Mouse (Mus musculus) midbrain, embryonic 13.5 days (tissue): ENCODE measurements around the gene Tesk2. TPM values are rescaled to one million over a fixed set of nuclear protein-coding genes. Genes with fewer than 3 reads are reported as not detected.

Experiments
- ATAC-seq: fragments of 200-750 bp; cut with Nextera tagmentation; 2 replicates; pipeline ENCODE4 v1.8.0; 2017; ENCODE audit warnings: mild to moderate bottlenecking, moderate TSS enrichment, moderate library complexity
- H3K27ac ChIP-seq: fragments of 300-500 bp; sonication (generic); 2 replicates; pipeline ENCODE4 v1.5.1; 2015; ENCODE audit warnings: inconsistent platforms, mild to moderate bottlenecking, moderate library complexity
- H3K27me3 ChIP-seq: fragments of 300-500 bp; sonication (generic); 2 replicates; pipeline ENCODE4 v1.6.1; 2015; ENCODE audit warnings: mild to moderate bottlenecking, inconsistent platforms
- H3K36me3 ChIP-seq: fragments of 300-500 bp; sonication (generic); 2 replicates; pipeline ENCODE4 v1.6.1; 2015; ENCODE audit warnings: mild to moderate bottlenecking, inconsistent platforms
- H3K4me1 ChIP-seq: fragments of 300-500 bp; sonication (generic); replicated peaks from 2 replicates; pipeline ENCODE4 v1.6.1; 2015; ENCODE audit warnings: inconsistent platforms
- H3K4me2 ChIP-seq: fragments of 300-500 bp; sonication (generic); replicated peaks from 2 replicates; pipeline ENCODE4 v1.6.1; 2015; ENCODE audit warnings: moderate library complexity, mild to moderate bottlenecking, inconsistent platforms
- H3K4me3 ChIP-seq: fragments of 300-500 bp; sonication (generic); replicated peaks from 2 replicates; pipeline ENCODE4 v1.5.1; 2015; ENCODE audit warnings: mild to moderate bottlenecking, inconsistent platforms
- H3K9ac ChIP-seq: fragments of 300-500 bp; sonication (generic); replicated peaks from 2 replicates; pipeline ENCODE4 v1.6.1; 2015; ENCODE audit warnings: mild to moderate bottlenecking, inconsistent platforms
- H3K9me3 ChIP-seq: fragments of 300-500 bp; sonication (generic); 2 replicates; pipeline ENCODE4 v1.6.1; 2016; ENCODE audit warnings: mild to moderate bottlenecking, inconsistent platforms
- WGBS: fragments of 180-500 bp; shearing (Covaris S2); methylation state at CpG from one replicate; pipeline ENCODE4 v1.1.7; 2015; 5-methylcytosine and 5-hydroxymethylcytosine counted together
- polyA plus RNA-seq: library from polyadenylated mRNA; unstranded; fragments of >200 nt; fragmentation: Nextera tagmentation; extraction: Ambion mirVana; gene quantifications from 2 replicates; pipeline ENCODE4 v1.2.1, GENCODE M21; 2015

The Tesk2 gene
- polyA plus RNA-seq, 1 experiment from 2014 or later, result 3.7 TPM

DNA sequence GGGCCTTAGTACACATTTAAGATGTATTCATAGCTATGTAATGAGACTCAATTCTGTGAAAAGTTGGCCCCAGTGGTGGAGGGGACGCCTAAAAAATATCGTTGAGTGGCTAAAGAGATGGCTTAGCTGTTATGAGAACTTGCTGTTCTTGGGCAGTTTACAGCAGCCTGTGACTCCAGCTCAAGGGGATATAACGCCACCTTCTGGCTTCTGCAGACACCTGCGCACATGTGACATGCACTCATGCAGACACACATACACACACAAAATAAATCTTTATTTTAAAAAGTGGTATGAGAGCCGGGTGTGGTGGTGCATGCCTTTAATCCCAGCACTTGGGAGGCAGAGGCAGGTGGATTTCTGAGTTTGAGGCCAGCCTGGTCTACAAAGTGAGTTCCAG is 55.6 kb downstream of the Tesk2 start:
- Histone ChIP-seq H3K4me1 (no peaks in the 10 kb centered on the region), H3K9ac (no peak overlapping the region), H3K4me2 (no peak overlapping the region), H3K27ac (no peak overlapping the region), H3K4me3 (no peak overlapping the region), H3K9me3 (no peaks in the 10 kb centered on the region), H3K27me3 (0 out of 2 replicates have a peak, but pooled peaks cover 2% of the 10 kb centered on the region), H3K36me3 (no peaks in the 10 kb centered on the region)
- WGBS, result 93% methylated on average over 5 of the region's 5 CpGs
- ATAC-seq, result no peak

DNA sequence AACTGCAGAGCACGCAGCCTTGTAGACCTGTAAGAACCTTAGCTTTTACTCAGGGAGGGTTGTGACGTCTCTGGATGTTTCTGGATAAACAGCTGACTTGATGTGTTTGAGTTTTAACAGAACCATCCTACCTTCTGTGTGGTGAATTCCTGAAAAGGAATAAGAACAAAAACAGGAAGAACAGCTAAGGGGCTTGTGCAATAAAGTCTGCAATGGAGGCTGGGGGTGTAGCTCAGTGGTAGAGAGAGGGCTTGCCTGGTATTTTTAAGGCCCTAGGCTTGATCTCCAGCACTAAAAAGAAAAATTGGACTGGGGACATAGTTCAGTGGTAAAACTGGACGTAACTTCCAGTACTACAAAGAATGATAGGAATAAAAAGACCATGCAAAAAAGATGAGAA is 56.3 kb downstream of the Tesk2 start:
- no peak overlapping the region for H3K4me3 ChIP-seq
- no peak overlapping the region for H3K4me2 ChIP-seq
- H3K9ac ChIP-seq, result no peak overlapping the region
- no peak overlapping the region for H3K27ac ChIP-seq
- H3K36me3 ChIP-seq, result no peaks in the 10 kb centered on the region
- H3K4me1 ChIP-seq, result peaks cover 3% of the 10 kb centered on the region
- ATAC-seq, result no peak
- WGBS, result 96% methylated on average over 3 of the region's 3 CpGs
- 0 out of 2 replicates have a peak, but pooled peaks cover 2% of the 10 kb centered on the region for H3K27me3 ChIP-seq
- no peaks in the 10 kb centered on the region for H3K9me3 ChIP-seq

DNA sequence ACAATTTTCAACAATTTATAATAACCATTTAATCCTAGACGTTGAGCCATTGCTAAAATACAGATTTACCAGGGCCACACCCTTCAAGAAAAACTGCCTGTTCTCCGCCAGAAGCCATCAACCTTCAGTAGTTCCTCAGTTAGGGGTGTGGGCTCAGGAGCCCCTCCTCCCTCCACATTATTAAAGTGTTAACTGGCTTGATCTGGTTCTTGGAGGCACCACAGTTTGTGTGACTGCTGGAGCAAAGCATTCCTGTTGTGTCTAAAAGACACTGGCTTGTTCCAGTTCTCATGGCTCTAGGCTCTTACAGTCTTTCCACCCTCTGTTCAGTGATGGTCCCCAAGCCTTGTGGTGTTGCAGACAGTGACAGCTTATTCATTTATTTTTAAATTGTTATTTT is 59.8 kb downstream of the Tesk2 start:
- 79% methylated on average over 2 of the region's 2 CpGs for WGBS
- Histone ChIP-seq H3K4me3 (no peak overlapping the region), H3K9ac (no peak overlapping the region), H3K27ac (no peak overlapping the region), H3K9me3 (no peaks in the 10 kb centered on the region), H3K36me3 (no peaks in the 10 kb centered on the region), H3K27me3 (0 out of 2 replicates have a peak, but pooled peaks cover 2% of the 10 kb centered on the region), H3K4me1 (peaks cover 9% of the 10 kb centered on the region), H3K4me2 (no peak overlapping the region)
- no peak for ATAC-seq

DNA sequence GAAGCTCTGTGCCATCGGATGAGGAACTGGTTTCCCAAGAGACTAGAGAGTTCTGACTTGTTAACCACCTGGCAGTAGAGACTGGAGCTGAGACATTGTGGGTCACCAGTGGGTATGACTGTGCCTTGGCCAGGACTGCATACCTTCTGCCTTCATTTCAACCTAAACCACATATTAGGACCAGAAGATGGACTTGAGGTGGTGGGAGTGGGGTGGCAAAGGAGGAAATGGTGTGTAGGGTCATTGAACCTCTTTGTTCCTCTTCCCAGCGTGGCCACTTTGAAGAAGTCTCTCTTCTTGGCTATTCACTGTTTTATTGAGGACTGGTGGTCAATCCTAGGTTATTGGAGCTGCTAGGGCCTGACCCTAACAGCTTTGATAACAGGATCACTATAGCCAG is 60.6 kb downstream of the Tesk2 start:
- Histone ChIP-seq H3K27ac (no peak overlapping the region), H3K4me1 (peaks cover 9% of the 10 kb centered on the region), H3K4me3 (no peak overlapping the region), H3K27me3 (0 out of 2 replicates have a peak, but pooled peaks cover 2% of the 10 kb centered on the region), H3K9ac (no peak overlapping the region), H3K4me2 (no peak overlapping the region), H3K9me3 (0 out of 2 replicates have a peak, but pooled peaks cover 1% of the 10 kb centered on the region), H3K36me3 (no peaks in the 10 kb centered on the region)
- 50% methylated on average over 2 of the region's 2 CpGs for WGBS
- no peak for ATAC-seq

DNA sequence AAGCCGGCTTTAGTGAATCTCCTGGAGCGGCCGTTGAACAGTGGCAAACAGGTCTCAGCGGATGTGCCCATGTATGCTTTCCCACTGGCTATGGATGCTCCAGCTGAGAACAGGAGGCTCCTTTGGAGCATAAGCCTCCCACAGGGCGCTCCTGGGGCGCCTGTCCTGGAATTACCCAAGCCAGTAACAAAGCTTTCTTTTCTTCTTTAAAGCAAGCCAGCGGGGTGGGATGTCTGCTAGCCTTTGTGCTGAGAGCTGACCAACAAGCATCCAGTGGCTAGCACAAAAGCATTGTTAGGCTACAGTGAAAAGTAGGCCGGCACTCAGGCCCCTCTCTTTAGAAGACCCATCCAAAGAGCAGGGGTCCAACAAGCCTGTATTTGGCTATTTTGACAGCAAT is 61.4 kb downstream of the Tesk2 start:
- no peak overlapping the region for H3K4me3 ChIP-seq
- ATAC-seq, result no peak
- peak overlapping the region; percentile 30; the same call in 1 of the 2 replicates for H3K9ac ChIP-seq
- no peaks in the 10 kb centered on the region for H3K36me3 ChIP-seq
- 5% methylated on average over 8 of the region's 8 CpGs for WGBS
- peaks cover 9% of the 10 kb centered on the region for H3K4me1 ChIP-seq
- H3K27me3 ChIP-seq, result 0 out of 2 replicates have a peak, but pooled peaks cover 2% of the 10 kb centered on the region
- peak overlapping the region; percentile 9; the same call in 1 of the 2 replicates for H3K4me2 ChIP-seq
- 0 out of 2 replicates have a peak, but pooled peaks cover 4% of the 10 kb centered on the region for H3K9me3 ChIP-seq
- peak overlapping the region; percentile 27; the same call in 1 of the 2 replicates for H3K27ac ChIP-seq

DNA sequence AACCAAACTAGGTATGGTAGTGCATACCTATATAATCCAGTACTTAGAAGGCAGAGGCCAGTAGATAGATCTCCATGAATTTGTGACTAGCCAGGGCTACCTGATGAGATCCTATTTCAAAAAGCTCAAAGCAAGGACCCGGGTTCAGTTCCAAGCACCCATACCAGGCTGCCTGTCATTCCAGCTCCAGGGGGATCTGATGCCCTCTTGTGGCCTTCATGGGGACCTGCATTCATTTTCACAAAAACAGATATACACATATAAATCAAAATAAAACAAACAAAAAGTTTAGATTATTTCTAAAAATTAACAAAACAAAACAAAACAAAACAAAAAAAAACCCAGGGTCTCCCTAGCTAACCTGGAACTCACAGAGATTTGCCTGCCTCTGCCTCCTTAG is 65.8 kb downstream of the Tesk2 start:
- Histone ChIP-seq H3K9ac (no peak overlapping the region), H3K9me3 (0 out of 2 replicates have a peak, but pooled peaks cover 4% of the 10 kb centered on the region), H3K4me2 (no peak overlapping the region), H3K36me3 (no peaks in the 10 kb centered on the region), H3K27ac (no peak overlapping the region), H3K4me1 (peaks cover 9% of the 10 kb centered on the region), H3K4me3 (no peak overlapping the region), H3K27me3 (no peaks in the 10 kb centered on the region)
- 100% methylated on average over 1 of the region's 1 CpGs for WGBS
- ATAC-seq, result no peak

DNA sequence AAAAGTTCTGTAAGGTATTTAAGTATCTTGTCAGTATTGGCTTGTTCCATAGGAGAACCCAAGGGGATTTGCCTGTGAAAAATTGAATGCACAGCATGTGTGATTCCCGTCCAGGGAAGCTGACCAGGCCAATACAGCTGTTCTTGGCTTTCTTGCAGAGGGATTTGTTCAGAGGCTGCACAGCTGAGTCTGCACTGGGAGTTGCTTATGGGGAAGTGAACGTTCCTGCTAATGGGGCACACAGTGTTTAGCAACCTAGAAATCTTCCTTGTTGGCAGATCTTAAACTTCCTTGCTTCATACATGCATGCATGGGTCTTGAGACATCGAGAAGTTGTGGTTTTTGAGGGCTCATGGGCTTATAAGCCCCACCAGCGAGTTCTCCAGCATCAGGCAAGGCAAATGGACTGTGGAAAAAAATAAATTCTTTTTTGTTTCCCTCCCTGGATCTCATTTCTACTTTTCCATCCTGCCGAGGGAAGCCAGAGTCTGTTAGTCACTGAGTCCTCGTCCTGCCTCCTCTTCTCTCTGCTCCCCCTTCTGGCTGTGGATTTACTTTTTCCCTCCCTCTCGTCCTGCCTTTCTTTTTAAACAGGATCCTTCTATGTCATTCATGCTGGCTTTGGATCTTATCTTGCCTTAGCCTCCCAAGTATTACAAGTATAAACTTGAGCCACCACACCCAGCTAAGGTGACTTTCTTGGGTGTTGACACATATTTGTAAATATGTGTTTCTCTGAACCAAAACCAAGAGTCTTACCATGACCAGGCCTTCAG is 67.4 kb downstream of the Tesk2 start:
- WGBS, result 39% methylated on average over 7 of the region's 7 CpGs

DNA sequence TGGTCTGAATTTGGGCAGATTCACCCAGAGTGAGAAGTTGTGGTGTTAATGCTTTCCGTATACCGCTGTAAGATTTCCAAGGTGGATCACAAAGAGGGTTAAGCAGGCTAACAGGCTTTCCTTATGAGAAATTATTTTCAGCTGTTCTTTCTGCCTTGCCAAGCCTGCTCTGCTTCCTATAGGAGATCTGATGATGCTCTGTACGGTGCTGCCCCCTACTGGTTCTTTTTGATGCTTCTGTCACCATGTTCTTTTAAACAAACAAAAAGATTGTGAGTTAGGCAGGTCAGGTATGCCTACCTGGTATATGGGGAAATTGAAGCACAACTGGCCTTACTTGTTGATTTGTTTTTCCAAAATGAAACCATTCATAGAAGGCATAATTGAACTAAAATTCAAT is 68.2 kb downstream of the Tesk2 start:
- 3% methylated on average over 3 of the region's 3 CpGs for WGBS
- H3K27me3 ChIP-seq, result no peaks in the 10 kb centered on the region
- 0 out of 2 replicates have a peak, but pooled peaks have one; percentile 55 for ATAC-seq
- no peak overlapping the region for H3K9ac ChIP-seq
- no peak overlapping the region for H3K4me2 ChIP-seq
- 0 out of 2 replicates have a peak, but pooled peaks cover 4% of the 10 kb centered on the region for H3K9me3 ChIP-seq
- H3K4me3 ChIP-seq, result no peak overlapping the region
- H3K4me1 ChIP-seq, result no peaks in the 10 kb centered on the region
- no peaks in the 10 kb centered on the region for H3K36me3 ChIP-seq
- no peak overlapping the region for H3K27ac ChIP-seq

More for the DNA sequence above, 67.4 kb downstream of the Tesk2 start:
- no peak overlapping the region for H3K9ac ChIP-seq
- H3K27ac ChIP-seq, result no peak overlapping the region
- H3K36me3 ChIP-seq, result no peaks in the 10 kb centered on the region
- H3K4me2 ChIP-seq, result no peak overlapping the region
- no peak for ATAC-seq
- no peaks in the 10 kb centered on the region for H3K27me3 ChIP-seq
- no peaks in the 10 kb centered on the region for H3K4me1 ChIP-seq
- 0 out of 2 replicates have a peak, but pooled peaks cover 4% of the 10 kb centered on the region for H3K9me3 ChIP-seq
- no peak overlapping the region for H3K4me3 ChIP-seq

DNA sequence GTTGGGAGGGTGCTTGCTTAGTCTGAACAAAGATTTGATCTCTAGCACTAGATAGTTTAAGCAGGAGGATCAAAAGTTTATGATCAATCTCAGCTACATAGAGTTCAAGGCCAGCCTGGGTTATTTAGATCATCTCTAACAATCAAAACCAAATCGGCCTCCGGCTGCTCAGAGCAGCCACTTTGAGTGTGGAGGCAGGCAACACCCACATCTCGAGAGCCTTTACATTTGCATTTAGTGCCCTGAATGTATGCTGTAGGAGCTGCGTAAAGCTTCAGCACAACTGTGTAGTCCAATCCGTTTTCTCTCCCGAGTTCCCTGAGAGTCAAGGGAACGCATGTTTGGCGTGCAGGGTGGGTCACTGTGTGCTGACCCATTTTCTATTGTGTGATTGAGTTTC is 71.7 kb downstream of the Tesk2 start:
- no peak for ATAC-seq
- 85% methylated on average over 8 of the region's 8 CpGs for WGBS
- no peaks in the 10 kb centered on the region for H3K9me3 ChIP-seq
- H3K27me3 ChIP-seq, result no peaks in the 10 kb centered on the region
- no peak overlapping the region for H3K27ac ChIP-seq
- H3K4me3 ChIP-seq, result no peak overlapping the region
- H3K4me1 ChIP-seq, result no peaks in the 10 kb centered on the region
- H3K36me3 ChIP-seq, result no peaks in the 10 kb centered on the region
- no peak overlapping the region for H3K4me2 ChIP-seq
- no peak overlapping the region for H3K9ac ChIP-seq

DNA sequence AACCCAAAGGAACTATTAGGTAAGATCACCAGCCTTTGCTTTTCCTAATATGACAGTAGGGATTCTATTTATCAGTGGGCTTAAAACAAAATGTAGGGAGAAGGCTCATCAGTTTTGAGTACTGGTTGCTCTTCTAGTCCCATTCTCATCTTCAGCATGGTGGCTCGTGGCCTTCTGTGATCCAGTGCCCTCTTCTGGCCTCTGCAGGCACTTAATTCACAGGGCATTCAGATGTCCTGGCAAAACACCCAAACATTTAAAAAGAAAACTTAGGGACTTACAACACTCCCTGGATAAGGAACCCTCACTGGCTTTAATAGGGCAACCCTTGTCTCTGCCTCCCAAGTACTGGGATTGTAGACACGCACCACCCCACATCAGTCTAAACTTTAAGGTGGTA is 73.5 kb downstream of the Tesk2 start:
- WGBS, result 66% methylated on average over 2 of the region's 2 CpGs
- no peak overlapping the region for H3K27ac ChIP-seq

DNA sequence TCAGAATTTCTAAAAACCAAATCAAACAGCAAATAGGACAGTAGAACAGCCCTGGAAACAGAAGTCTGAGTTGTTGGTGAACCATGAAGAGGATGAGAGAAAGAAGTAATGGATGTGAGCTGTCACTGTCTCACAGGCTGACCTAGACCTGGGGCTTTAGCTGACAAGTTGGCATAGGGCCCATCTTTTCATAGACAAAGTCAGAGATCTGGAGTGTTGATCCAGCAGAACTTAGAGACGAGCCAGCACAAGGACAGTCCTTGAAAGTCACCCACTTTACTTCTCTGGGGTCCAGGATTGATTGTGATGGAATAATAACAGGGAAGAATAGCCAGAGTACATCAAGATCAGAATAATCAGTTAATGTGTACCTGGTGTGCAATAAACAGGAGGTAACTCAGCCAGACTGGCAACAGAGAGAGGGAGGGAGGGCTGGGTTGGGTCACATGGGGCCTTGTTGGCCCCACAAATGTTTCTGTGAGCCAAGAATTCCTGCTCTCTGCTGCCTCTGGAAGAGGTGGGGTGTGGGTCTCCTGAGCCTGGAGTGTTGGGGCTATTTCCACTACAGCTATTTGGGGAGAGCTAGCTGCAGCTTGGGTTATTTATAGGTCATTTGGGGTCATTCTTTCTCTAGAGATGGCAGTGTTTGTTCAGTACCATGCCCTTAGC is 75.8 kb downstream of the Tesk2 start:
- ATAC-seq, result no peak
- no peak overlapping the region for H3K4me3 ChIP-seq
- H3K4me2 ChIP-seq, result no peak overlapping the region
- no peaks in the 10 kb centered on the region for H3K9me3 ChIP-seq
- H3K27me3 ChIP-seq, result no peaks in the 10 kb centered on the region
- peaks cover 9% of the 10 kb centered on the region for H3K36me3 ChIP-seq
- no peak overlapping the region for H3K9ac ChIP-seq
- whole genome bisulfite sequencing, result 82% methylated on average over 1 of the region's 1 CpGs
- H3K4me1 ChIP-seq, result no peaks in the 10 kb centered on the region
- no peak overlapping the region for H3K27ac ChIP-seq

More for the DNA sequence above, 73.5 kb downstream of the Tesk2 start:
- Histone ChIP-seq H3K4me1 (no peaks in the 10 kb centered on the region), H3K36me3 (no peaks in the 10 kb centered on the region), H3K27me3 (no peaks in the 10 kb centered on the region), H3K4me2 (no peak overlapping the region), H3K4me3 (no peak overlapping the region), H3K9me3 (no peaks in the 10 kb centered on the region), H3K9ac (no peak overlapping the region)
- ATAC-seq, result no peak

DNA sequence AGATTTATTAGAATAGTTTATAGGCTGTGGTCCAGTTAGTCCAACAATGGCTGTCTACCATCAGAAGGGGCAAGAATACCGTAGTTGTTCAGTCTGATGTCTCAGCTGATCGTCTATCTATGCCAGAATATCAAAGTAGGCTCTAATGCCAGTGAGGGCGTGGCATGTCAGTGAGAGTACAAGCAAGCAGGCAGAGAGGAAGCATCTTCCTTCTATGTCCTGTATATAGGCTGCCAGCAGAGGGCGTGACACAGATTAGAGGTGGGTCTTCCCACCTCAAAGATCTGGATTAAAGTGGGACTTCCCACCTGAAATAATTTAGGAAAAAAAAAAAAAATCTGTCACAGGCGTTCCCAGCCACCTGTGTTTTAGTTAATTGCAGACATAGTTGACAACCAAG is 79.2 kb downstream of the Tesk2 start:
- Histone ChIP-seq H3K4me1 (no peaks in the 10 kb centered on the region), H3K4me3 (no peak overlapping the region)
- no peak for ATAC-seq

More for the DNA sequence above, 79.2 kb downstream of the Tesk2 start:
- Histone ChIP-seq H3K9ac (no peak overlapping the region), H3K27me3 (no peaks in the 10 kb centered on the region), H3K4me2 (no peak overlapping the region), H3K27ac (no peak overlapping the region), H3K36me3 (peaks cover 41% of the 10 kb centered on the region), H3K9me3 (no peaks in the 10 kb centered on the region)
- WGBS, result 38% methylated on average over 5 of the region's 5 CpGs
